Mouse (Mus musculus) kidney, embryonic 14.5 days (tissue): ENCODE results near the gene Serpina5. TPM values are rescaled to one million over a fixed set of nuclear protein-coding genes. Genes with fewer than 3 reads are reported as not detected.
"Not testable (repeated sequence)": the region's sequence is repeated elsewhere in the genome, so short reads cannot be mapped to it uniquely, and the experiment has no call there.

Experiments
- ATAC-seq: fragments of 200-750 bp; cut with Nextera tagmentation; 2 replicates; pipeline ENCODE4 v1.8.0; 2017; ENCODE audit warnings: moderate number of reproducible peaks, mild to moderate bottlenecking, moderate TSS enrichment, moderate library complexity; ENCODE audit not compliant: low FRiP score, low TSS enrichment
- H3K27ac ChIP-seq: fragments of 300-500 bp; sonication (generic); 2 replicates; pipeline ENCODE4 v1.5.1; 2014; ENCODE audit warnings: low read depth, mild to moderate bottlenecking, low read length, moderate library complexity, mixed read lengths
- H3K27me3 ChIP-seq: fragments of 300-500 bp; sonication (generic); 2 replicates; pipeline ENCODE4 v1.6.1; 2014; ENCODE audit warnings: mild to moderate bottlenecking, low read length; ENCODE audit not compliant: control insufficient read depth, insufficient read depth
- H3K36me3 ChIP-seq: fragments of 300-500 bp; sonication (generic); 2 replicates; pipeline ENCODE4 v1.6.1; 2014; ENCODE audit warnings: low read length, mixed read lengths; ENCODE audit not compliant: control insufficient read depth, insufficient read depth
- H3K4me1 ChIP-seq: fragments of 300-500 bp; sonication (generic); 2 replicates; pipeline ENCODE4 v1.6.1; 2014; ENCODE audit warnings: low read length, mixed read lengths; ENCODE audit not compliant: control insufficient read depth, insufficient read depth
- H3K4me2 ChIP-seq: fragments of 300-500 bp; sonication (generic); replicated peaks from 2 replicates; pipeline ENCODE4 v1.6.1; 2014; ENCODE audit warnings: low read depth, mild to moderate bottlenecking, low read length
- H3K4me3 ChIP-seq: fragments of 300-500 bp; sonication (generic); 2 replicates; pipeline ENCODE4 v1.5.1; 2014; ENCODE audit warnings: mild to moderate bottlenecking, low read length
- H3K9ac ChIP-seq: fragments of 300-500 bp; sonication (generic); 2 replicates; pipeline ENCODE4 v1.6.1; 2014; ENCODE audit warnings: low read depth, mild to moderate bottlenecking, low read length, moderate library complexity
- H3K9me3 ChIP-seq: fragments of 300-500 bp; sonication (generic); 2 replicates; pipeline ENCODE4 v1.6.1; 2016; ENCODE audit warnings: low read length; ENCODE audit not compliant: control insufficient read depth
- WGBS: fragments of 180-500 bp; shearing (Covaris S2); extraction: QIAGEN DNeasy Blood & Tissue Kit; methylation state at CpG from one replicate; pipeline ENCODE4 v1.1.7; 2014; 5-methylcytosine and 5-hydroxymethylcytosine counted together
- polyA plus RNA-seq: library from polyadenylated mRNA; unstranded; fragments of >200 nt; fragmentation: Nextera tagmentation; extraction: Ambion mirVana; gene quantifications from 2 replicates; pipeline ENCODE4 v1.2.1, GENCODE M21; 2014

Serpina5 gene
- polyA plus RNA-seq, 1 experiment from 2014 or later: not detected

GRCm38 (mm10) chr12:104112333-104112732, 11.4 kb downstream of the Serpina5 start, which contains the start of gene Serpina3a:
Serpina3a (plus strand) TSS chr12:104112724.
- H3K9ac ChIP-seq, H3K9me3 ChIP-seq, H3K4me3 ChIP-seq, H3K36me3 ChIP-seq, ATAC-seq, H3K4me1 ChIP-seq, H3K27me3 ChIP-seq, H3K4me2 ChIP-seq, H3K27ac ChIP-seq: not testable (repeated sequence)
- 91% methylated on average over 11 of the region's 11 CpGs for WGBS

DNA sequence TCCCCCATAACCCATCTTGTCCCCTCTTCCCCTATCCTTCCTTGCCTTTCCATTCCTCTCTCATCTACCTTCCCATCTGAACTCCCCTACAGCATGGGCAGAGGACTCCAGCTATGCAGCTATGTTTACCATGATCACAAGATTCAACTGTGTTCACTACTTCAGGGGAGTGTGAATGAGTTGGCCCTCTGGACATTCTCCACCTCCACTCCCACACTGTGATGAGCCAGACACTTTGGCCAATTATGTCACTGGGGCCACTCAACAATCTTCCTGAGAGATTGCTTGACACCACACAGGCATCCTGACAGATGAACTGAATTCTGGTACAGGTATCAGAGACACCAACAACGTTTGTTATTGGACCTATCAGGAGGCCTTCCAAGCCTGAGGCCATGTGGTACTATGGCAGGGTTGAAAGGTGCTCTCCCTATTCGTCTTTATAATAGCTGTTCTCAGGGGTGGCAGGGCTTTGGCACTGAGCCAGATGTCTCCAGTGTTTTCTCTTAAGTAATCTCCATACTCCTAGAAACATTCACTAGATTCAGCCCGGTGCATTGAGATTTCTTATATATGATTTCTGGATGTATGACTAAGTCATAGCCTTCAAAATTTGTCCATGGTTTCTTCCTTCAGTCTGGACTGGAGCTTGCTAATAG, 14.1 kb downstream of the Serpina5 start:
- 50% methylated on average over 3 of the region's 3 CpGs for WGBS
- no peak for ATAC-seq
- H3K9me3 ChIP-seq: no peaks in the 10 kb centered on the region

DNA sequence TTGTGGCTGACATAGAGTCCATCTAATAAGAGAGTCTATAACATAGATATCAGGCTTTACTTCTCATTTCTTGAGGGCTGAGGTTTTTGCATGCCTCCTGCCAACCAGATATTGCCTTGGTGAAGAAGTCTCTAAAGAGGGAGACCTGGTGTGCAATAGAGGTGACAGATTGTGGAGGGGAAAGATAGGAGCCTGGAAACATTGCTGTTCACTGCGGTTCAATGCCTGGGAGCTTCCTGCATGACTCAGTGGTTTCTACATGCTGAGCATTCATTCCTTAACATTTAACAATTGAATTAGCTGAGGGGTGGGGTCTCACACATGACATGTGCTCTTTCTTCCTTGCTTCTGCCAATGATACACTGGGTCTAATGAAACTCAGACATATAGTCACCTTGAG, 22.2 kb downstream of the Serpina5 start:
- no peaks in the 10 kb centered on the region for H3K36me3 ChIP-seq
- no peak overlapping the region for H3K4me3 ChIP-seq
- 87% methylated on average over 1 of the region's 1 CpGs for WGBS

More for the DNA sequence above, 14.1 kb downstream of the Serpina5 start:
- Histone ChIP-seq H3K27me3 (no peaks in the 10 kb centered on the region), H3K27ac (no peak overlapping the region), H3K4me2 (no peak overlapping the region), H3K9ac (no peak overlapping the region), H3K36me3 (no peaks in the 10 kb centered on the region), H3K4me3 (no peak overlapping the region), H3K4me1 (no peaks in the 10 kb centered on the region)

GRCm38 (mm10) chr12:104123996-104124395, 23.1 kb downstream of the Serpina5 start:
- Histone ChIP-seq H3K4me3 (no peak overlapping the region), H3K9ac (no peak overlapping the region), H3K9me3 (no peaks in the 10 kb centered on the region), H3K27me3 (no peaks in the 10 kb centered on the region), H3K27ac (no peak overlapping the region), H3K4me1 (no peaks in the 10 kb centered on the region), H3K4me2 (no peak overlapping the region), H3K36me3 (no peaks in the 10 kb centered on the region)
- ATAC-seq: no peak
- 93% methylated on average over 2 of the region's 2 CpGs for WGBS

More for the DNA sequence above, 22.2 kb downstream of the Serpina5 start:
- Histone ChIP-seq H3K9me3 (no peaks in the 10 kb centered on the region), H3K27ac (no peak overlapping the region), H3K4me1 (no peaks in the 10 kb centered on the region), H3K27me3 (no peaks in the 10 kb centered on the region), H3K9ac (no peak overlapping the region), H3K4me2 (no peak overlapping the region)
- ATAC-seq: no peak

- H3K9me3 ChIP-seq: no peaks in the 10 kb centered on the region
- WGBS: 79% methylated on average over 5 of the region's 5 CpGs
- no peak for ATAC-seq
- no peaks in the 10 kb centered on the region for H3K36me3 ChIP-seq
- no peaks in the 10 kb centered on the region for H3K4me1 ChIP-seq
- no peaks in the 10 kb centered on the region for H3K27me3 ChIP-seq
- H3K9ac ChIP-seq: no peak overlapping the region
- no peak overlapping the region for H3K4me2 ChIP-seq
- no peak overlapping the region for H3K4me3 ChIP-seq
- no peak overlapping the region for H3K27ac ChIP-seq
These were observed 24.2 kb downstream of the Serpina5 start for GRCm38 (mm10) chr12:104125021-104125560.

- Histone ChIP-seq H3K9me3 (no peaks in the 10 kb centered on the region), H3K4me1 (no peaks in the 10 kb centered on the region), H3K27me3 (no peaks in the 10 kb centered on the region), H3K4me3 (no peak within 1 kb of the TSS), H3K36me3 (no peaks in the 10 kb centered on the region), H3K9ac (no peak within 1 kb of the TSS), H3K27ac (no peak within 1 kb of the TSS), H3K4me2 (no peak within 1 kb of the TSS)
- 78% methylated on average over 5 of the region's 5 CpGs for WGBS
- no peak for ATAC-seq
These were observed 26.8 kb downstream of the Serpina5 start, which contains the start of gene Serpina3b for GRCm38 (mm10) chr12:104127696-104128095. Serpina3b (plus strand) TSS chr12:104127996.

GRCm38 (mm10) chr12:104131041-104131440, 30.1 kb downstream of the Serpina5 start:
- Histone ChIP-seq H3K9ac (no peak overlapping the region), H3K4me2 (no peak overlapping the region), H3K4me1 (no peaks in the 10 kb centered on the region), H3K9me3 (no peaks in the 10 kb centered on the region), H3K4me3 (no peak overlapping the region), H3K36me3 (no peaks in the 10 kb centered on the region), H3K27me3 (no peaks in the 10 kb centered on the region), H3K27ac (no peak overlapping the region)
- ATAC-seq: no peak

DNA sequence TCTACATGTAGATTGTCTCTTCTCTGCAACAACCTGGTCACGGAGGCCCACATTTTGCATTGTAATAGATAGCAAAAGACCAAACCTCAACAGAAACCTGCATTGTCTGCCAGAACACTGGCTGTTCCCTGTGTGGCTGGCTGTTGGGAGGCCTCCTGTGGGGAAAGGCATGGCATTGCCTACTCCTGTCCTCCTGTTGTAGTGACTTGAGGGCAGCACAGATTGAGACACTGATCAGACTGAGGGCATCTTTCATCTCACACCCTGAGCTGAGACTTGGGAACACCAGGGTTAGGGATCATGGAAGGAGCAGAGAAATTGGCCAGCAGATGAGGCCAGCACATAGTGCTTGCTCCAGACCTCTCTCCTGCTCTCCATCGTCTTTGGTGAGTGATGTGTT, 37.3 kb downstream of the Serpina5 start:
- ATAC-seq: no peak
- Histone ChIP-seq H3K36me3 (no peaks in the 10 kb centered on the region), H3K27me3 (no peaks in the 10 kb centered on the region), H3K9me3 (no peaks in the 10 kb centered on the region), H3K4me1 (no peaks in the 10 kb centered on the region), H3K9ac (no peak overlapping the region), H3K4me3 (no peak overlapping the region), H3K27ac (no peak overlapping the region), H3K4me2 (no peak overlapping the region)
- WGBS: 94% methylated on average over 2 of the region's 2 CpGs

DNA sequence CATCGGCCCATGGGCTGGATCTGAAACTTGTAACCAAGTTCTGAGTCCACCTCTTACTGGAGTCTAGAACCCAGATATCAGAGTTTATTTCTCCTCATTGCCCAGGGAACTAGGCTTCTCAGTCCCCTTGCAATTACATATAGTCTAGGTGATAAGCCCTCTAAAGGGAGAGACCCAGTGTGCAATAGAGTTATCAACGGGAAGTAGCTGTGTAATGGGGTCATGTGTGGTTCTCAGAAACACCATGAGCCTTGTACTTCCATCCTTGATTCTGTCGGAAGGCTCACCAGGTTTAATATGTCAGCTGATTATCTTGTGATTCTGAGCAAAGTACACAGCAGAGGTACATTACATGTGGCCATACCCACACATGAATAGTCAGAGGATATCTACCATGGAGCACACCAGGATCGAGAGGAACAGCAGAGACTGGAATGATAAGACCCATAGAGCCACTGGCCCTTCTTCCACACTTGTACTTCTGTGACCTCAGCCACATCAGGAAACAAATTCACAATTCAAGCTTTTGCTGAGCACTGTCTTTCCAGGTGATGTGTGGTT, 39.7 kb downstream of the Serpina5 start:
- Histone ChIP-seq H3K27me3 (no peaks in the 10 kb centered on the region), H3K36me3 (no peaks in the 10 kb centered on the region), H3K27ac (no peak overlapping the region), H3K4me3 (no peak overlapping the region), H3K4me2 (no peak overlapping the region), H3K9ac (no peak overlapping the region), H3K4me1 (no peaks in the 10 kb centered on the region), H3K9me3 (no peaks in the 10 kb centered on the region)
- no peak for ATAC-seq
- WGBS: 96% methylated on average over 4 of the region's 4 CpGs
